Mouse (Mus musculus) hindbrain, embryonic 13.5 days (tissue): ENCODE results near the gene Ndel1. TPM values are rescaled to one million over a fixed set of nuclear protein-coding genes. Genes with fewer than 3 reads are reported as not detected.
"Not testable (repeated sequence)": the region's sequence is repeated elsewhere in the genome, so short reads cannot be mapped to it uniquely, and the experiment has no call there.

ENCODE experiments used
- ATAC-seq: fragments of 200-750 bp; cut with Nextera tagmentation; 2 replicates; pipeline ENCODE4 v1.8.0; 2017; ENCODE audit warnings: moderate TSS enrichment; ENCODE audit not compliant: low FRiP score
- H3K27ac ChIP-seq: fragments of 300-500 bp; sonication (generic); 2 replicates; pipeline ENCODE4 v1.5.1; 2015; ENCODE audit warnings: inconsistent platforms, mild to moderate bottlenecking, moderate library complexity
- H3K27me3 ChIP-seq: fragments of 300-500 bp; sonication (generic); 2 replicates; pipeline ENCODE4 v1.6.1; 2015; ENCODE audit warnings: mild to moderate bottlenecking, inconsistent platforms
- H3K36me3 ChIP-seq: fragments of 300-500 bp; sonication (generic); 2 replicates; pipeline ENCODE4 v1.6.1; 2015; ENCODE audit warnings: mild to moderate bottlenecking, inconsistent platforms
- H3K4me1 ChIP-seq: fragments of 300-500 bp; sonication (generic); replicated peaks from 2 replicates; pipeline ENCODE4 v1.6.1; 2015; ENCODE audit warnings: inconsistent platforms
- H3K4me2 ChIP-seq: fragments of 300-500 bp; sonication (generic); 2 replicates; pipeline ENCODE4 v1.6.1; 2015; ENCODE audit warnings: inconsistent platforms, mild to moderate bottlenecking, moderate library complexity
- H3K4me3 ChIP-seq: fragments of 300-500 bp; sonication (generic); 2 replicates; pipeline ENCODE4 v1.5.1; 2015; ENCODE audit warnings: mild to moderate bottlenecking, inconsistent platforms
- H3K9ac ChIP-seq: fragments of 300-500 bp; sonication (generic); 2 replicates; pipeline ENCODE4 v1.6.1; 2015; ENCODE audit warnings: mild to moderate bottlenecking, inconsistent platforms
- H3K9me3 ChIP-seq: fragments of 300-500 bp; sonication (generic); 2 replicates; pipeline ENCODE4 v1.6.1; 2016; ENCODE audit warnings: inconsistent platforms
- WGBS: fragments of 180-500 bp; shearing (Covaris S2); methylation state at CpG from one replicate; pipeline ENCODE4 v1.1.7; 2015; 5-methylcytosine and 5-hydroxymethylcytosine counted together
- polyA plus RNA-seq: library from polyadenylated mRNA; unstranded; fragments of >200 nt; fragmentation: Nextera tagmentation; extraction: Ambion mirVana; gene quantifications from 2 replicates; pipeline ENCODE4 v1.2.1, GENCODE M21; 2015

The Ndel1 gene
- polyA plus RNA-seq, 1 experiment from 2014 or later = 90.8 TPM

DNA sequence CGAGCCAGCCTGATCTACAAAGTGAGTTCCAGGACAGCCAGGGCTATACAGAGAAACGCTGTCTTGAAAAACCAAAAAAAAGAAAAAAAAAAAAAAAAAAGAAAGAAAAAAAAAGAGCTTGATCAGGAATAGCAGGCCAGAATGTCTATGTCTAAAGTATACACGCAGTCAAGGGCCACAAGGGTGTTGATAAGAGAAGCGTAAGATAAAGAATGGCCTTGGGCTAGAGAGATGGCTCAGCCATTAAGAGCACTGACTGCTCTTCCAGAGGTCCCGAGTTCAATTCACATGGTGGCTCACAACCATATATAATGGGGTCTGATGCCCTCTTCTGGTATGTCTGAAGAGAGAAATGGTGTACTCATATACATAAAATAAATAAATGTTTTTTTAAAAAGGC is 40.1 kb downstream of the Ndel1 start:
- 94% methylated on average over 5 of the region's 5 CpGs for WGBS
- H3K27ac ChIP-seq, ATAC-seq, H3K9ac ChIP-seq, H3K9me3 ChIP-seq, H3K4me2 ChIP-seq, H3K27me3 ChIP-seq, H3K4me1 ChIP-seq, H3K4me3 ChIP-seq: not testable (repeated sequence)
- peaks cover 87% of the 10 kb centered on the region for H3K36me3 ChIP-seq

DNA sequence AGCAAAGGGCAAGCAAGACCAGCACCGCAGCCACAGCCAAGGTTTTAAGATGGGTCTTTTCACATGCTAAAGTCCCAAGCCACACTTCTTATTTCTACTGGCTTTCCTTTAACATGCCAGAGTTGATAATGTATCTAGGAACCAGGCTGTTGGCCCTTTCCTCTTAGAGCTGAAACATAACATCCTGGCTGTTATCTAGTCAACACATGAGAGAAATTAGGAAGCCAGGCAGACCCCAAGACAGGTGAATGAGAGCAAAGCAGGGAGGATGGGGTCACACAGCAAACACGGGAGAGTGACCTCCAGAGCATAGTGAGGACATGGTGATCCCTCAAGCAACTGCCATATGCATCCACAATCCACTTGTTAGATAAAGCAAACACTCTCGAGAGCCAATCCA is 44.9 kb downstream of the Ndel1 start:
- Histone ChIP-seq H3K27me3 (no peaks in the 10 kb centered on the region), H3K36me3 (peaks cover 66% of the 10 kb centered on the region), H3K4me3 (no peak overlapping the region), H3K4me2 (no peak overlapping the region), H3K9ac (no peak overlapping the region), H3K4me1 (no peaks in the 10 kb centered on the region), H3K9me3 (no peaks in the 10 kb centered on the region), H3K27ac (no peak overlapping the region)
- ATAC-seq = no peak
- 85% methylated on average over 3 of the region's 3 CpGs for WGBS

DNA sequence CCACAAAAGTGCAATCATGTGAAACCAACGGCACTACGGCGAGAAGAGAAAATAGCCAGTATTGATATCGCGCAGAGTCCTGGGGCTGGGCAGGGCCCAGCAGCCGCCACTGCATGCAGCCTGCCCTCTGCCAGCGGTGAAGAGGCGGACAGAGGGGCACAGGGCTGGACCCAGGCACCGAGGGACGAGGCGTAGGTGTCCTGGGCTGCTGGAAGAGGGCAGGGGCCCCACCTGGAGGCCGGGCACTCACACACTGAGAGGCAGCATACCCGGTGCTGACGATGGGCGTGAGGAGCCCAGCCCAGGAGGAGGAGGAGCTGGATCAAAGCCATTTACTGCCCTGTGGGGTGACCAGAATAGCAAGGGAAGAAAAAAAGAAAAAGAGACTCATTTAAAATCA is 49.3 kb downstream of the Ndel1 start:
- Histone ChIP-seq H3K4me1 (no peaks in the 10 kb centered on the region), H3K27ac (no peak overlapping the region), H3K9me3 (no peaks in the 10 kb centered on the region), H3K4me2 (no peak overlapping the region), H3K9ac (no peak overlapping the region), H3K27me3 (no peaks in the 10 kb centered on the region), H3K36me3 (peaks cover 72% of the 10 kb centered on the region), H3K4me3 (no peak overlapping the region)
- no peak for ATAC-seq
- whole genome bisulfite sequencing = 86% methylated on average over 15 of the region's 15 CpGs

DNA sequence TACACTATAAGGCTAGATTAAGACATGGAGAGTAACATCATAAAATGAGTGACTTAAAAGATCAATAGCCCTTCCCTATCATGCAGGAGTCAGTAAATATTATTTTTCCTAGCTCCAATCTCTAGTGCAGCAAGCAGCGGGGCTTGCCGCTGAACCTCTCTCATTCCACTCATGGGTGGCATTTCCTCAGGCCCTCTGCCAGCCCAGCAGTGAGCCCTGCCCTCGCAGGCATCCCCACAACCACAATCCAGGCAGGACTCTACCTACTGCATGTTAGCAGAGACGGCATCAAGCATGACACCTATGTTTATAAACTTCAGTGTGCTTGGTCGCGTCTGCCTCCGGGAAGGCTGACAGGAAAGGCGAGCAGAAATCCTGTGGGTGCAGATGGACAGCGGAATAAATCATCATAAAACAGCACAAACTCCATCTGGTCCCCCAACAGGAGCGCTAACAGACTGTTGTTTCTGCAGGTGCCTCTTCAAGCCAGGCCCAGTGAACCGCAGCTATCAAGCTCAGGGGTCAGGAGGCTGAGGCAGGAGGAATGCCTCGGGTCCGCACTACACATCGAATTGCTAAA is 52.3 kb downstream of the Ndel1 start:
- Histone ChIP-seq H3K27me3 (no peaks in the 10 kb centered on the region), H3K4me1 (no peaks in the 10 kb centered on the region), H3K27ac (no peak overlapping the region), H3K36me3 (peaks cover 82% of the 10 kb centered on the region), H3K9ac (no peak overlapping the region), H3K9me3 (no peaks in the 10 kb centered on the region), H3K4me2 (no peak overlapping the region), H3K4me3 (no peak overlapping the region)
- ATAC-seq = no peak
- 92% methylated on average over 14 of the region's 14 CpGs for WGBS

DNA sequence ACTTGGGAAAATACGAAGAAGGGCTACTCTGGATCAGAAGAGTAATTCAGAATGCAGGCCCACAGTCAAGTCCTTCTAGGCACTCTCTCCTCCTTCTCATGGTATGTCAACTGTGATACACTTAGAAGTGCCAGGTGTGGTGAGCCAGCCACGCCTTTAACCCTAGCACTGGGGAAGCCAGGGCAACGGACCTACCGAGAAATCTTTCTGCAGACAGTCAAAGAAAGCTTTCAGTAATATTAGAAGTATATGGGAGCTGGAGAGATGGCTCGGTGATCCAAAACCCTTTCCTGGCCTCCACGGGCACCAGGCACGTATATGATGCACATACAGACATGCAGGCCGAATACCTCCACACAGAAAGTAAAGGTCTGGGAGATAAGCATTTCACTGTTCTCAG is 53.2 kb downstream of the Ndel1 start:
- Histone ChIP-seq H3K4me2 (no peak overlapping the region), H3K27me3 (no peaks in the 10 kb centered on the region), H3K4me1 (no peaks in the 10 kb centered on the region), H3K36me3 (peaks cover 86% of the 10 kb centered on the region), H3K9ac (no peak overlapping the region), H3K4me3 (no peak overlapping the region), H3K9me3 (no peaks in the 10 kb centered on the region), H3K27ac (no peak overlapping the region)
- WGBS = 94% methylated on average over 8 of the region's 8 CpGs
- no peak for ATAC-seq

DNA sequence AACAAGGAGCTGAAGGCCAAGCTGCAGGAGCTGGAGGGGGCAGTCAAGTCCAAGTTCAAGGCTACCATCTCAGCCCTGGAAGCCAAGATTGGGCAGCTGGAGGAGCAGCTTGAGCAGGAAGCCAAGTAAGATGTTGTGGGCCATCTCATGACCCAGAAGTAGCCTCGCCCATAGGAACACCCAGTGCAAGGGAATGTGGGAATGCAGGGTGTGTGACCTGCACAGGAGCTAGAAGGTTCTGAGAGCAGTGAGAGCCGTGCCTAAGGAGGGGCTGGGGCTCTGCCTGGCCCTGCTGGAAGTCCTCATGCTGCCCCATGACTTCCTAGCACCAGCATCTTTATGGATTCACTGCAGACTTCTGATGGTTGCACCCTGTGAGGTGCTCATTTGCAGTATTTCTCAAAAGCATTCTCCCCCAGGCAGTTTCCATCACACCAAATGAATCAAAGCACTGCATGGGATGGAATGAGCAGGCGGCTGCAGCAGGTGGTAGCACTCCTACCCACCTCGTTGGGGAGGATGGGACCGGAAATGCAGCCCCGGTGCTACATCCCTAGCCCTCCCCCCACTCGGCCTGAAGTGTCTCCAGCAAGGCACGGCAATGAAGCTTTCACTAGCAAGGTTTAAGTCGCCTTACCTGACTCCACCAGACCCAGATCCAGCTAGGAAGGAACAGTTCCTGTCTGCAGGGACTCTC is 59.6 kb downstream of the Ndel1 start:
- peaks cover 94% of the 10 kb centered on the region for H3K36me3 ChIP-seq
- H3K27me3 ChIP-seq = no peaks in the 10 kb centered on the region
- H3K27ac ChIP-seq = no peak overlapping the region
- no peaks in the 10 kb centered on the region for H3K4me1 ChIP-seq
- no peaks in the 10 kb centered on the region for H3K9me3 ChIP-seq
- ATAC-seq = no peak
- no peak overlapping the region for H3K4me3 ChIP-seq
- 86% methylated on average over 9 of the region's 9 CpGs for WGBS
- no peak overlapping the region for H3K9ac ChIP-seq
- no peak overlapping the region for H3K4me2 ChIP-seq

DNA sequence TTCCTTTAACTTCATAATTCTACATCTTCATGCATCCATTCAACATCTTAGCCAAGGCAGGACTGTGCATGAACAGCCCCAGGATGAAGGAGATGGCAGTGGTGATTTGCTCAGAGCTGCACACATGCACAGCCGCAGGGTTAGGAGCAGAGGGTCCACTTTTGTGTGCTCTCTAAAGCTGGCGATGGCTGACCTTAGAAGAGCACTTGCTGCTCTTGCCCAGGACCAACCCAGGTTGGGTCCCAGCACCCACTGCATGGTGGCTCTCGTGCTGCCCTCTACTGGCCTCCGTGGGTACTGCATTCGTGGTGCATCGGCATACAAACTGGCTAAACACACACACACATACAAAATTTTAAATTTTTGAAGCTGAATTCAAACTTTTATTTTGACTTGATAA is 63.9 kb downstream of the Ndel1 start:
- Histone ChIP-seq H3K27me3 (no peaks in the 10 kb centered on the region), H3K36me3 (peaks cover 96% of the 10 kb centered on the region), H3K9ac (no peak overlapping the region), H3K27ac (no peak overlapping the region), H3K4me2 (no peak overlapping the region), H3K9me3 (no peaks in the 10 kb centered on the region), H3K4me3 (no peak overlapping the region), H3K4me1 (no peaks in the 10 kb centered on the region)
- 40% methylated on average over 6 of the region's 6 CpGs for WGBS
- ATAC-seq = no peak

DNA sequence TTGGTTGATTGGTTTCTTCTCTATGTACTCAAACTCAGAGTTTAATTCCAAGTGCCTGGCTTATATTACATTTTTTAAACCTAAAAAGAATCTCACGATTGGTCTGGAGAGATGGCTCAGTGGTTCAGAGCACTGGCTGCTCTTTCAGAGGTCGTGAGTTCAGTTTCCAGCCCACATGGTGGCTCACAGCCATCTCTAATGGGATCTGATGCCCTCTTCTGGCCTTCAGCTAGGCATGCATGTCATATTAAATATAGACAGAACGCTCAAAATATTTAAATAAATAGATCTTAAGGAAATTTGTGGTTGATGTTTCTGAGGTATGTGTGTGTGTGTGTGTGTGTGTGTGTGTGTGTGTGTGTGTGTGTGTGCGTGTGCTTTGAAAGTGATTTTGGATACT is 66.5 kb downstream of the Ndel1 start:
- no peak for ATAC-seq
- no peaks in the 10 kb centered on the region for H3K4me1 ChIP-seq
- WGBS = 75% methylated on average over 4 of the region's 4 CpGs
- no peak overlapping the region for H3K4me3 ChIP-seq
- no peak overlapping the region for H3K4me2 ChIP-seq
- H3K36me3 ChIP-seq = peaks cover 97% of the 10 kb centered on the region
- no peaks in the 10 kb centered on the region for H3K27me3 ChIP-seq
- H3K27ac ChIP-seq = no peak overlapping the region
- no peak overlapping the region for H3K9ac ChIP-seq
- no peaks in the 10 kb centered on the region for H3K9me3 ChIP-seq

DNA sequence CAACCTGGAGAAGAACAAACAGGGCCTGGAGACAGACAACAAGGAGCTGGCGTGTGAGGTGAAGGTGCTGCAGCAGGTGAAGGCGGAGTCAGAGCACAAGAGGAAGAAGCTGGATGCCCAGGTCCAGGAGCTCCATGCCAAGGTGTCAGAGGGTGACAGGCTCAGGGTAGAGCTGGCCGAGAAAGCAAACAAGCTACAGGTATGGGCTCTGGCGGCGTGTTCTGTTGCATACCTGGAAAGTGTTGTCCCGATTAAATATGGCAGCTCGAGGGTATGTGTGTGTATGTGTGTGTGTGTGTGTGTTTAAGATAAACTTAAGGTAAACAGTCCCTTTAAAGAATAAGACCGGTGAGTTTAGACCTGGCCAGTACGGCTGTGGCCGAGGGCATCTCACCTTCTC is 73.4 kb downstream of the Ndel1 start:
- Histone ChIP-seq H3K9ac (no peak overlapping the region), H3K27ac (no peak overlapping the region), H3K36me3 (peaks cover 97% of the 10 kb centered on the region), H3K4me3 (no peak overlapping the region), H3K4me2 (no peak overlapping the region), H3K4me1 (no peaks in the 10 kb centered on the region), H3K9me3 (no peaks in the 10 kb centered on the region), H3K27me3 (no peaks in the 10 kb centered on the region)
- WGBS = 95% methylated on average over 10 of the region's 10 CpGs
- ATAC-seq = no peak

DNA sequence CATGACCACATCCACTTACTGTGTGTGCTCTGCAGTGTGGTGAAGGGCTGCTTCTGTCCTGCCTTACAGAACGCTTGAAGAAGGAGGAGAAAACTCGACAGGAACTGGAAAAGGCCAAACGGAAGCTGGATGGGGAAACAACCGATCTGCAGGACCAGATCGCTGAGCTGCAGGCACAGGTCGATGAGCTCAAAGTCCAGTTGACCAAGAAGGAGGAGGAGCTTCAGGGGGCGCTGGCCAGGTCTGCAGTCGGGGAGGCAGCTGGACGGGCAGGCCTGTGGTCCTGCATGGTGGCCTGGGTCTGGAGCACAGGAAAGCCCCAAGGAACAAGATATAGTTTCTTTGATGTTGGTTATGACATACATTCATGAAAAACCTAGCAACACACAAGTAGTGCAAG is 79.9 kb downstream of the Ndel1 start:
- H3K4me3 ChIP-seq = no peak overlapping the region
- no peak overlapping the region for H3K27ac ChIP-seq
- WGBS = 92% methylated on average over 9 of the region's 9 CpGs
- no peaks in the 10 kb centered on the region for H3K27me3 ChIP-seq
- peaks cover 97% of the 10 kb centered on the region for H3K36me3 ChIP-seq
- no peak overlapping the region for H3K4me2 ChIP-seq
- no peaks in the 10 kb centered on the region for H3K4me1 ChIP-seq
- no peaks in the 10 kb centered on the region for H3K9me3 ChIP-seq
- ATAC-seq = no peak
- H3K9ac ChIP-seq = no peak overlapping the region

DNA sequence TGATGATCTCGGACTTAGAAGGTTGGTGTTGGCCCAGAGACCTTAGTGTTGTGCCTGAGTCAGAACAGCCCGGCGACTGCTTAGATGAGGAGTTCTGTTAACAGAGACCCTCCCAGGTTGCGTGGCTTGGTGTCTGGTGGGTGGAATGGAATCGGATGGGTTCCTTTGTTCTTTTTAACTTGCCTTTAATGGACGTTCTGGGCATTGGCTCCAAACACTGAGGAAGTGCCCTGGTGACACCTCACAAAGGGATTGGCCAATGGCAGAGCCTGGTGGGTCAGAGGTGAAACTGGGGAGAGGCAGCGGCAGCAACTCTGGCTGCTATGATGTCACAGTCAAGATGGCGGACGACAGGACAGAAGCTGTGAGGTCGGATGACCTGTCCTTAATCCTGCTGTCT is 80.9 kb downstream of the Ndel1 start:
- Histone ChIP-seq H3K9ac (no peak overlapping the region), H3K36me3 (peaks cover 100% of the 10 kb centered on the region), H3K27ac (no peak overlapping the region), H3K4me3 (no peak overlapping the region), H3K27me3 (no peaks in the 10 kb centered on the region), H3K4me2 (no peak overlapping the region), H3K9me3 (no peaks in the 10 kb centered on the region), H3K4me1 (no peaks in the 10 kb centered on the region)
- WGBS = 86% methylated on average over 10 of the region's 10 CpGs
- no peak for ATAC-seq

DNA sequence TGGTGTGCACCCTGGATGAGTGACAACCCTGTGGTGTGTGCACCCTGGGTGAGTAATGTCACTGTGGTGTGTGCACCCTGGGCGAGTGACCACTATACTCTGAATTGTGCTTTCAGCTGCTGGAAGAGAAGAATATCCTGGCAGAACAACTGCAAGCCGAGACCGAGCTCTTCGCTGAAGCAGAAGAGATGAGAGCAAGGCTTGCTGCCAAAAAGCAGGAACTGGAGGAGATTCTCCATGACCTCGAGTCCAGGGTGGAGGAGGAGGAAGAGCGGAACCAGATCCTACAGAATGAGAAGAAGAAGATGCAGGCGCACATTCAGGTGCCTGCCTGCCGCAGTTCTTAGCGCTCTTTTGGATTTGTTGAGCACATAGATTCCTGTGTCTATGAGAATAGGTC is 84.4 kb downstream of the Ndel1 start:
- Histone ChIP-seq H3K4me1 (no peaks in the 10 kb centered on the region), H3K4me3 (no peak overlapping the region), H3K9me3 (no peaks in the 10 kb centered on the region), H3K27ac (no peak overlapping the region), H3K4me2 (no peak overlapping the region), H3K9ac (no peak overlapping the region), H3K27me3 (no peaks in the 10 kb centered on the region), H3K36me3 (peaks cover 98% of the 10 kb centered on the region)
- 91% methylated on average over 9 of the region's 9 CpGs for WGBS
- no peak for ATAC-seq

DNA sequence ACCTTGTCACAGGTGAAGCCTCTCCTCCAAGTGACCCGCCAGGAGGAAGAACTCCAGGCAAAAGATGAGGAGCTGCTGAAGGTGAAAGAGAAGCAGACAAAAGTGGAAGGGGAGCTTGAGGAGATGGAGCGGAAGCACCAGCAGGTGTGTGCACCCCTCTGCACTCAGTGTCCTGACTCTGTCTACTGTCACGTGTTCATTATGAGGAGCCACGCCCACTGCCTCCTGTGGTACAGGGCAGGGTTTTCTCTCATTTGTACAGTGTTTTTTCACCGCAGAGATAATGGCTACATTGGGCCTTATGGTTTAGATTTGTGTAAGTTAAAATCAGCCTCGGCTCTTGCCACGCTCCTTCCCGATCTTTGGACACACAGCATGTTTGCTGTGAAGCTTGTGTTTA is 85.8 kb downstream of the Ndel1 start:
- no peak for ATAC-seq
- Histone ChIP-seq H3K36me3 (peaks cover 94% of the 10 kb centered on the region), H3K9me3 (no peaks in the 10 kb centered on the region), H3K4me3 (no peak overlapping the region), H3K4me1 (no peaks in the 10 kb centered on the region), H3K9ac (no peak overlapping the region), H3K4me2 (no peak overlapping the region), H3K27me3 (no peaks in the 10 kb centered on the region), H3K27ac (no peak overlapping the region)
- 90% methylated on average over 8 of the region's 8 CpGs for WGBS
